Mouse (Mus musculus): Measurements from ENCODE around the gene Cyp2u1. TPM values are rescaled to one million over a fixed set of nuclear protein-coding genes. Genes with fewer than 3 reads are reported as not detected.

The Cyp2u1 gene
- 1.2 and 2.0 TPM in 2 replicates for polyA plus RNA-seq (2012; rRNA removed)

DNA sequence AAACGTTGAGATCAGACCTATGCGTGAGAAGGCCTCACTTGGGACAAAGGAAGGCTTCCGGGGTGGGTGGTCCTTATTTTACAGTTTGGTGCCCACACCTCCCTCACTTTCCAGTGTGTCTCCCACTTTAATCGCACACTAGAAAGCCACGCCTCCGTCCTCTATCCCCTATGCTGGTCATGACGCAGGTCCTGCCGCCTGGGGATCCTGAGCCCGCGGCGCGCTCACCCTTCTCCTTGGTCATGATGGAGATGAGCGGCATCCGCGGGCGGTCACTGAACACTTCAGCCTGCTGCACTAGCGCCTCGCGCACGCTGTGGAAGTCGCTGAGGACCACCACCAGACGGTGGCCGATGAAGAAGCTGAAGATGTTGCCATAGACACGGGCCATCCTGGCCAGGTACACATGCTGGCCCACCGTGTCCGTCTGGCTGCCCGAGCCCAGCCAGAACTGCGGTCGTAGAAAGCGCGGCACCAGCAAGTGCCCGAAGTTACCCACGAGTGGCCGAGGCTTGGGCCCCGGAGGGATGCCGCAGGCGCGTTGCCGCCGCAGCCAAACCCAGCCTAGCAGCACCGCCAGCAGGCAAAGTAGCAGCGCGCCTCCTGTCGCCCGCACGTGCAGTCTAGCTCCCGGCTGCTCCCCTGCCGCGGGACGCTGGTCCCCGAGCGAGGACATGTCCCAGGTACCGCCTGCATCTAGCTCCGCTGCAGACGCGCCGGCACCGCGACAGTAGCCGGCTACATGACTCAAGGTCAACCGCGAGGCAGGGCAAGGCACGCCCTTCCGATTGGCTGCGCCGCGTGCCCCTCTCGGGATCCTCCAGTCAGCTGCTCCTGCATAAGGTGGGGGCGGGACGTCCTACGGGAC, at the start of gene Cyp2u1:
Gene Cyp2u1 (minus strand): TSS at position 776 of the 868 bp plus-strand sequence.
- Histone ChIP-seq H3K27me3 (ENCODE audit: control insufficient read depth, insufficient read depth, low read length) (no peaks in the 10 kb centered on the region; the same call in 1 of the 2 replicates), H3K4me1 (ENCODE audit: control insufficient read depth, insufficient read depth, insufficient read length) (no peaks in the 10 kb centered on the region; the same call in none of the 2 replicates), H3K4me3 (ENCODE audit: extremely low read depth, insufficient read depth, insufficient read length) (peak within 1 kb of the TSS; percentile 74), H3K36me3 (ENCODE audit: control insufficient read depth, insufficient read depth, low read length) (no peaks in the 10 kb centered on the region), H3K27ac (ENCODE audit: insufficient read depth, low read length) (0 out of 2 replicates have a peak within 1 kb of the TSS, but pooled peaks have one; percentile 0)
- 3% methylated on average over 71 of the region's 71 CpGs for WGBS
- peak; percentile 52 to 88 for DNase-seq (ENCODE audit: low read depth in 1 of 2, low spot score in 2 of 2)
- TF ChIP-seq POLR2A (IDR thresholded peaks at IDR 0.05; ENCODE audit: low read depth, low read length) = no peak
- no peak for TF ChIP-seq CTCF (IDR thresholded peaks at IDR 0.05; ENCODE audit: extremely low read depth, insufficient read depth, insufficient read length, insufficient replicate concordance)

DNA sequence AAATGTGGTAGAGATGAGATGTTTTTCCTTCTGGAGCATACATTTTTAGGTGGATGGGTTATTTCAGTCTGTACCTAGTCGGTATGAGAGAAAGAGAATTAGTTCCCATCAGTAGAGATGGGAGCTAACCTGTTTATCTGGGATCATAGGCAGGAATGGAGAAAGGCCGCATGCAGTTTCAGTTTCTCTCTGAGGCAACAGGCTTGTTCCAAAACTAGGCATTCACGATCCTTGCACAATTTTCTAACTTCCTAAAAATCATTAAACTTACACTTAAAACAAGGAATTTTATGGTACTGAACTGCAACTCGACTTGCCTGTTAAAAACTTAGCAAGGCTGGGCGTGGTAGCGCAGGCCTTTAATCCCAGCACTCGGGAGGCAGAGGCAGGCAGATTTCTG, 47.5 kb upstream of the Cyp2u1 start:
- TF ChIP-seq POLR2A (IDR thresholded peaks at IDR 0.05; ENCODE audit: low read depth, low read length) (no peak), CTCF (IDR thresholded peaks at IDR 0.05; ENCODE audit: extremely low read depth, insufficient read depth, insufficient read length, insufficient replicate concordance) (no peak)
- Histone ChIP-seq H3K27ac (ENCODE audit: insufficient read depth, low read length) (no peak overlapping the region), H3K4me1 (ENCODE audit: control insufficient read depth, insufficient read depth, insufficient read length) (no peaks in the 10 kb centered on the region), H3K36me3 (ENCODE audit: control insufficient read depth, insufficient read depth, low read length) (no peaks in the 10 kb centered on the region), H3K27me3 (ENCODE audit: control insufficient read depth, insufficient read depth, low read length) (no peaks in the 10 kb centered on the region), H3K4me3 (ENCODE audit: extremely low read depth, insufficient read depth, insufficient read length) (no peak overlapping the region)
- WGBS = 85% methylated on average over 7 of the region's 7 CpGs
- no peak for DNase-seq (ENCODE audit: low read depth in 1 of 2, low spot score in 2 of 2)

DNA sequence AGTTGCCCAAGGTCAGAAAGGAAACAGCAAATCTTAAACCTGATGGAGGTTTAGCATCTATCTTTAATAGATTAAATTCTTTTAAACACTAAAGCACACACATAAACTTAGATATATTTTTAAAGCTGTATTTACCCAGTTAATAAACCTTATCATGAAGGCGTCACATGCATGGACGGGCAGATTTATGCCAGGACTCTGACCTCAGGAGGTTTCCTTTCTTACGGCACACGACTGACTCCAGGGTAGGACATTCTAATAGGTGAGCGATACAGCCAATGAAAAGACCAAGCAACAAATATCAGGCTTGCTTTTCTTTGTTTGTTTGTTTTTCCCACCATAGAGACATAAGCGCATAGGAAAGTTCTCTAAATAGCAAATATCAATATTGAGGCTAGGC, 46.0 kb upstream of the Cyp2u1 start:
- DNase-seq (ENCODE audit: low read depth in 1 of 2, low spot score in 2 of 2) = no peak
- WGBS = 92% methylated on average over 6 of the region's 6 CpGs
- Histone ChIP-seq H3K4me1 (ENCODE audit: control insufficient read depth, insufficient read depth, insufficient read length) (no peaks in the 10 kb centered on the region), H3K27me3 (ENCODE audit: control insufficient read depth, insufficient read depth, low read length) (no peaks in the 10 kb centered on the region), H3K4me3 (ENCODE audit: extremely low read depth, insufficient read depth, insufficient read length) (no peak overlapping the region), H3K27ac (ENCODE audit: insufficient read depth, low read length) (no peak overlapping the region), H3K36me3 (ENCODE audit: control insufficient read depth, insufficient read depth, low read length) (no peaks in the 10 kb centered on the region)
- TF ChIP-seq CTCF (IDR thresholded peaks at IDR 0.05; ENCODE audit: extremely low read depth, insufficient read depth, insufficient read length, insufficient replicate concordance) (no peak), POLR2A (IDR thresholded peaks at IDR 0.05; ENCODE audit: low read depth, low read length) (no peak)

DNA sequence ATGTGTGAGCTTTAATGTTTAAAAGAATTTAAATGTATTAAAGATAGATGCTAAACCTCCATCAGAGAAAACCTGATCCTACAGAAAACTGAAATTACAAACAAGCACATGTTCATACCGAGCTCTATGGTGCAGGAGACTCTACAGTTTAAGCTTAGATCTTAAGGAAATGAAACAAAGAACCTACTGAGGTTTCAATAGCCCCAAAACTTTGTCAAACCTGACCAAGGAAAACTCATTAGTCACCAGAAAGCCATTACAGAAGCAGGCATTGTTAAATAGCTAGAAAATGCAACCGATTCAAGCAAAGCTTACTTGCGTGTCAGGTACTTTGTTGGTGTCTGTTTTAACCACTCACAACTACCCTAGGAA, 45.5 kb upstream of the Cyp2u1 start:
- DNase-seq (ENCODE audit: low read depth in 1 of 2, low spot score in 2 of 2) = no peak
- Histone ChIP-seq H3K27ac (ENCODE audit: insufficient read depth, low read length) (no peak overlapping the region), H3K27me3 (ENCODE audit: control insufficient read depth, insufficient read depth, low read length) (no peaks in the 10 kb centered on the region), H3K4me3 (ENCODE audit: extremely low read depth, insufficient read depth, insufficient read length) (no peak overlapping the region), H3K4me1 (ENCODE audit: control insufficient read depth, insufficient read depth, insufficient read length) (no peaks in the 10 kb centered on the region), H3K36me3 (ENCODE audit: control insufficient read depth, insufficient read depth, low read length) (no peaks in the 10 kb centered on the region)
- TF ChIP-seq POLR2A (IDR thresholded peaks at IDR 0.05; ENCODE audit: low read depth, low read length) (no peak), CTCF (IDR thresholded peaks at IDR 0.05; ENCODE audit: extremely low read depth, insufficient read depth, insufficient read length, insufficient replicate concordance) (no peak)
- WGBS = 77% methylated on average over 3 of the region's 3 CpGs

DNA sequence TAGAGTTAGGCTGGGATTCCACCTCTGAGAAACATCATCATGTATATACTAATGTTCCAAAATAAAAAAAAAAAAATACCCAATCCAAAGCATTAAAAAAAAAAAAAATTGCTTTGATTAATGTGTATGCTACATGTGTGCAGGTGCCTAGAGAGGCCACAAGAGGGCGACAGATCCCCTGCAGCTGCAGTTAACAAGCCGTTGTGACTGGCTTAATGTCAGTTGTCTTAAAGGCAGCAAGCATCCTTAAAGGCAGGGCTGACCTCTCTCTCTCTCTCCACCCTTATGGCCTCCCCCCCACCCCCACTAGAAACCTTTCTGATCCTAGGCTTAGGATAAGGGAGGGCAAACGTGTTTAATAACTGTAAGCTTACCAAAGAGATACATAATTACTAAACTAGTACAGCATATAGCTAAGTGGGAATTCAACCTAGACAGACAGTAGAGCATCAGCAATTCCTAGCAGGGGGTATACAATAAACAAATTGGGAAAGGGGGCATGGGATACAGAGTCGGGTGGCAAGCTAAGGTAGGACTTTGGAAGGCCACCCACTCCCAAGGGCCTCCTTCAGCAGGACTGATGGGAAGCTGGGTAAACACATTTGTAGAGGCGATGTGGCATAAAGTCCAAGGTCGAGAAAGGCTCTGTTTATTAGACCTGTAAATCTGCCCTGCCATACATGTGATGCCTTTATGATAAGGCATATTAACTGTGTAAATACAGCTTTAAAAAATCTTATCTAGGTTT, 45.0 kb upstream of the Cyp2u1 start:
- no peak for DNase-seq (ENCODE audit: low read depth in 1 of 2, low spot score in 2 of 2)
- WGBS = 64% methylated on average over 6 of the region's 6 CpGs
- no peaks in the 10 kb centered on the region for H3K36me3 ChIP-seq (ENCODE audit: control insufficient read depth, insufficient read depth, low read length)

DNA sequence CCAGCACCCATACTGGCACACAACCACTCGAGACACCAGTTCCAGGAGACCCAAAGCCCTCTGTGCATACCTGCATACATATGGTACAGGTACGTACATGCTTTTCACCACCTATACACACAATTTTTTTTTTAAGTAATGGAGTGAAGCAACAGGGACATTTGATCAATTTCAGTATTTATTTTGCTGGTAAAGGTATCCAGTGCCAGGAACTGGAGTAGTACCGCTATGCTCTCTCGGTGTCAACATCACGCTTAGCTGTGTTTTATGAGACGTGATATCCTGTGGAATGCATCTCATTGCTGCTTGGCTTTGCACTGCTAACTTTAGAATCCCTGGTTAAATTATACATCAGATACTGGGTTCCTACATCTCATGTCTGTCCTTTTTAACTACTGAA, 42.9 kb upstream of the Cyp2u1 start:
- no peaks in the 10 kb centered on the region for H3K4me1 ChIP-seq (ENCODE audit: control insufficient read depth, insufficient read depth, insufficient read length)
- H3K27me3 ChIP-seq (ENCODE audit: control insufficient read depth, insufficient read depth, low read length) = no peaks in the 10 kb centered on the region
- no peak overlapping the region for H3K27ac ChIP-seq (ENCODE audit: insufficient read depth, low read length)
- DNase-seq (ENCODE audit: low read depth in 1 of 2, low spot score in 2 of 2) = no peak
- no peak overlapping the region for H3K4me3 ChIP-seq (ENCODE audit: extremely low read depth, insufficient read depth, insufficient read length)
- H3K36me3 ChIP-seq (ENCODE audit: control insufficient read depth, insufficient read depth, low read length) = no peaks in the 10 kb centered on the region
- TF ChIP-seq POLR2A (IDR thresholded peaks at IDR 0.05; ENCODE audit: low read depth, low read length) (no peak), CTCF (IDR thresholded peaks at IDR 0.05; ENCODE audit: extremely low read depth, insufficient read depth, insufficient read length, insufficient replicate concordance) (no peak)
- 93% methylated on average over 6 of the region's 6 CpGs for WGBS

More for the DNA sequence above, 45.0 kb upstream of the Cyp2u1 start:
- Histone ChIP-seq H3K4me3 (ENCODE audit: extremely low read depth, insufficient read depth, insufficient read length) (no peak overlapping the region), H3K27me3 (ENCODE audit: control insufficient read depth, insufficient read depth, low read length) (no peaks in the 10 kb centered on the region), H3K27ac (ENCODE audit: insufficient read depth, low read length) (no peak overlapping the region), H3K4me1 (ENCODE audit: control insufficient read depth, insufficient read depth, insufficient read length) (no peaks in the 10 kb centered on the region)
- TF ChIP-seq POLR2A (IDR thresholded peaks at IDR 0.05; ENCODE audit: low read depth, low read length) (no peak), CTCF (IDR thresholded peaks at IDR 0.05; ENCODE audit: extremely low read depth, insufficient read depth, insufficient read length, insufficient replicate concordance) (peak; percentile 19; the same call in 1 of the 2 replicates)
